Mouse (Mus musculus) forebrain, embryonic 16.5 days (tissue): ENCODE measurements at regions not wholly inside any gene's neighbourhood (a gene's known extent, or its start where the extent isn't known, plus 50 kb on each side); places are given as distances from the start of the nearest gene placed in this dataset.
"Not testable (repeated sequence)": the region's sequence is repeated elsewhere in the genome, so short reads cannot be mapped to it uniquely, and the experiment has no call there.

ENCODE experiments used
- ATAC-seq: fragments of 200-750 bp; cut with Nextera tagmentation; 2 replicates; pipeline ENCODE4 v1.8.0; 2017; ENCODE audit warnings: mild to moderate bottlenecking, moderate library complexity
- H3K27ac ChIP-seq: fragments of 300-500 bp; sonication (generic); 2 replicates; pipeline ENCODE4 v1.5.1; 2014; ENCODE audit warnings: low read length, control low read depth
- H3K27me3 ChIP-seq: fragments of 300-500 bp; sonication (generic); replicated peaks from 2 replicates; pipeline ENCODE4 v1.6.1; 2014; ENCODE audit warnings: low read length; ENCODE audit not compliant: control insufficient read depth, insufficient read depth
- H3K36me3 ChIP-seq: fragments of 300-500 bp; sonication (generic); 2 replicates; pipeline ENCODE4 v1.6.1; 2014; ENCODE audit not compliant: control insufficient read depth, insufficient read depth
- H3K4me1 ChIP-seq: fragments of 300-500 bp; sonication (generic); replicated peaks from 2 replicates; pipeline ENCODE4 v1.6.1; 2014; ENCODE audit warnings: low read length; ENCODE audit not compliant: control insufficient read depth, insufficient read depth
- H3K4me2 ChIP-seq: fragments of 300-500 bp; sonication (generic); 2 replicates; pipeline ENCODE4 v1.6.1; 2014; ENCODE audit warnings: mild to moderate bottlenecking, low read length, control low read depth
- H3K4me3 ChIP-seq: fragments of 300-500 bp; sonication (generic); replicated peaks from 2 replicates; pipeline ENCODE4 v1.5.1; 2014; ENCODE audit warnings: mild to moderate bottlenecking, low read length, control low read depth
- H3K9ac ChIP-seq: fragments of 300-500 bp; sonication (generic); replicated peaks from 2 replicates; pipeline ENCODE4 v1.6.1; 2014; ENCODE audit warnings: low read depth, low read length, control low read depth
- H3K9me3 ChIP-seq: fragments of 300-500 bp; sonication (generic); 2 replicates; pipeline ENCODE4 v1.6.1; 2016; ENCODE audit warnings: low read length; ENCODE audit not compliant: control insufficient read depth
- WGBS: fragments of 180-500 bp; shearing (Covaris S2); extraction: QIAGEN DNeasy Blood & Tissue Kit; methylation state at CpG from one replicate; pipeline ENCODE4 v1.1.7; 2014; 5-methylcytosine and 5-hydroxymethylcytosine counted together

DNA sequence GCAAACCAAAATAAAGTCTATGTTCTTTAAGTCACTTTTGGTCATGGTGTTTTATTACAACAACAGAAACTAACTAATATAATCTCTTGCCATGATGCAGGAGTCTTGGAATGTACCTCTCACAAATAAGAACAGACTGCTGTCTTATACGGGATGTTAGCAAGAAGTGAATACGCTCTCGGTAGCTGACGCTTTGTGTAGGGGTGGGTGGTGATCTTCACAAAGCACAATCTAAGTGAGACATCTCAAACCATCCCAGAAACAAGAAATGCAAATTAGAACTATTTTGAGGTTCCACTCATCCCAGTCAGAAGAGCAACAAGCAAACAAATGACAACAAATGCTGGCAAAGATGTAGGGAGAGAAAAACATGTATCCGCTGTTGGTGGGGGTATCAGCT, 339.7 kb upstream of the Clnk start:
- Histone ChIP-seq H3K4me3 (no peak overlapping the region), H3K4me2 (no peak overlapping the region), H3K36me3 (no peaks in the 10 kb centered on the region), H3K9ac (no peak overlapping the region), H3K27me3 (no peaks in the 10 kb centered on the region), H3K9me3 (no peaks in the 10 kb centered on the region), H3K27ac (no peak overlapping the region), H3K4me1 (0 out of 2 replicates have a peak, but pooled peaks cover 4% of the 10 kb centered on the region)
- no peak for ATAC-seq
- 95% methylated on average over 5 of the region's 5 CpGs for WGBS

- H3K9ac ChIP-seq, result no peak overlapping the region
- no peak overlapping the region for H3K27ac ChIP-seq
- H3K9me3 ChIP-seq, result no peaks in the 10 kb centered on the region
- H3K4me1 ChIP-seq, result 0 out of 2 replicates have a peak, but pooled peaks cover 4% of the 10 kb centered on the region
- H3K36me3 ChIP-seq, result no peaks in the 10 kb centered on the region
- no peaks in the 10 kb centered on the region for H3K27me3 ChIP-seq
- no peak overlapping the region for H3K4me2 ChIP-seq
- ATAC-seq, result no peak
- WGBS, result 51% methylated on average over 3 of the region's 3 CpGs
- no peak overlapping the region for H3K4me3 ChIP-seq
Observed at GRCm38 (mm10) chr5:39215016-39215415, 338.4 kb upstream of the Clnk start.

DNA sequence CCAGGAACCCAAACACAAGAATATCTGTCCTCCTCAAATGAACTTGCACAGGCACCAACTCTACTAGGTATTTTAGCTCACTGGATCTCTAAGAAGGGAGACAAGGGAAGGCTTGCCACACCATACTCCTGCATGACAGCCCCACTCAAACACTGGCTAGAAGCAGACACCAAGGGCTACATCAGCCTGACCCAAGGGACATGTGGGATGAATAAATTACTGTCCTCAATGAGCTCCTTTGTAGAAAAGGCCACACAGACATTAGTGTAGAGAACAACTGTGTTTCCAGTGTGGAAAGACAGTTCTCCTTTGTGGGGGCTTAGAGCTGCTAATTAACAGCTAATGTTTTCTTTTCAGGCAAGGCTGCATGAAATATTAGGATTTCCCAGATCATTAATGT, 335.9 kb upstream of the Clnk start:
- H3K4me2 ChIP-seq, result no peak overlapping the region
- no peaks in the 10 kb centered on the region for H3K36me3 ChIP-seq
- 0 out of 2 replicates have a peak, but pooled peaks cover 4% of the 10 kb centered on the region for H3K4me1 ChIP-seq
- H3K4me3 ChIP-seq, result no peak overlapping the region
- no peaks in the 10 kb centered on the region for H3K9me3 ChIP-seq
- ATAC-seq, result peak; percentile 57; the same call in 1 of the 2 replicates
- H3K27me3 ChIP-seq, result no peaks in the 10 kb centered on the region
- no peak overlapping the region for H3K9ac ChIP-seq
- H3K27ac ChIP-seq, result no peak overlapping the region

GRCm38 (mm10) chr5:39198856-39199255, 322.2 kb upstream of the Clnk start:
- H3K4me1 ChIP-seq, result no peaks in the 10 kb centered on the region
- no peak overlapping the region for H3K4me2 ChIP-seq
- H3K36me3 ChIP-seq, result no peaks in the 10 kb centered on the region
- H3K4me3 ChIP-seq, result no peak overlapping the region
- no peak for ATAC-seq
- H3K27me3 ChIP-seq, result no peaks in the 10 kb centered on the region
- no peak overlapping the region for H3K27ac ChIP-seq
- H3K9ac ChIP-seq, result no peak overlapping the region
- H3K9me3 ChIP-seq, result no peaks in the 10 kb centered on the region

- not testable (repeated sequence) for H3K27ac ChIP-seq, H3K27me3 ChIP-seq
Observed at GRCm38 (mm10) chr5:39191153-39191552, 314.5 kb upstream of the Clnk start.

GRCm38 (mm10) chr5:39181616-39182402, 305.2 kb upstream of the Clnk start:
- H3K9me3 ChIP-seq, result no peaks in the 10 kb centered on the region
- peaks cover 6% of the 10 kb centered on the region for H3K4me1 ChIP-seq
- no peak overlapping the region for H3K4me2 ChIP-seq
- no peak overlapping the region for H3K9ac ChIP-seq
- H3K4me3 ChIP-seq, result no peak overlapping the region
- H3K36me3 ChIP-seq, result no peaks in the 10 kb centered on the region
- 69% methylated on average over 2 of the region's 2 CpGs for WGBS
- no peaks in the 10 kb centered on the region for H3K27me3 ChIP-seq
- peak overlapping the region; percentile 11 for H3K27ac ChIP-seq
- peak; percentile 72 for ATAC-seq

More at GRCm38 (mm10) chr5:39191153-39191552, 314.5 kb upstream of the Clnk start:
- not testable (repeated sequence) for H3K36me3 ChIP-seq, H3K4me1 ChIP-seq, ATAC-seq, H3K9ac ChIP-seq, H3K4me3 ChIP-seq, H3K9me3 ChIP-seq, H3K4me2 ChIP-seq
- WGBS, result 95% methylated on average over 2 of the region's 4 CpGs

GRCm38 (mm10) chr5:39181028-39181427, 304.4 kb upstream of the Clnk start:
- Histone ChIP-seq H3K27ac (0 out of 2 replicates have a peak overlapping the region, but pooled peaks have one; percentile 41), H3K4me2 (no peak overlapping the region), H3K36me3 (no peaks in the 10 kb centered on the region), H3K4me3 (no peak overlapping the region), H3K4me1 (peaks cover 6% of the 10 kb centered on the region), H3K9ac (no peak overlapping the region), H3K27me3 (no peaks in the 10 kb centered on the region), H3K9me3 (no peaks in the 10 kb centered on the region)
- WGBS, result 30% methylated on average over 4 of the region's 4 CpGs
- peak; percentile 84 for ATAC-seq

DNA sequence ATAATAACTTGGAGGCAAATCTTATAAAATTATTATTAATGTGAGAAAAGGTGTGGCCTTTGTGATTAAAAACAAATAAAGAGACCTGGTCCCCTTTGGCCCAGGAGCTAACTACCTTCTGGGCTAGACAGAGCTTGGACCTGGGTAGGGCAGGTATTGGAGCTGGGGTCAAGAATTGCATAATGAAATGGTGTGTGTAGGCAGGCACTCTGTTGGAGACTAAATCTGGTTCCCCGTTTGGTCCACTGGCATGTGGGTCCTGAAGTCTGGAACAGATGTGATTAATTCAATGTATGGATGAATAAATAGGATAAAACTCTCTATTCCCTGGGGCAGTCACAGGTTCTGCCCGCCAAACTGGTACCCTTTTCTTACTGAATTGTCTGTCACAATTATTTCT, 301.3 kb upstream of the Clnk start:
- no peak for ATAC-seq
- H3K27me3 ChIP-seq, result no peaks in the 10 kb centered on the region
- H3K9ac ChIP-seq, result no peak overlapping the region
- H3K4me1 ChIP-seq, result peaks cover 6% of the 10 kb centered on the region
- WGBS, result 8% methylated on average over 2 of the region's 2 CpGs
- no peaks in the 10 kb centered on the region for H3K36me3 ChIP-seq
- H3K9me3 ChIP-seq, result no peaks in the 10 kb centered on the region
- no peak overlapping the region for H3K4me3 ChIP-seq
- no peak overlapping the region for H3K4me2 ChIP-seq
- H3K27ac ChIP-seq, result no peak overlapping the region

GRCm38 (mm10) chr5:39176906-39177305, 300.3 kb upstream of the Clnk start:
- no peak for ATAC-seq

More at GRCm38 (mm10) chr5:39176906-39177305, 300.3 kb upstream of the Clnk start:
- 86% methylated on average over 2 of the region's 2 CpGs for WGBS
- Histone ChIP-seq H3K4me3 (no peak overlapping the region), H3K9me3 (no peaks in the 10 kb centered on the region), H3K27me3 (no peaks in the 10 kb centered on the region), H3K9ac (no peak overlapping the region), H3K4me1 (peaks cover 6% of the 10 kb centered on the region), H3K27ac (no peak overlapping the region), H3K36me3 (no peaks in the 10 kb centered on the region), H3K4me2 (no peak overlapping the region)
